Mouse (Mus musculus): ENCODE measurements at regions not wholly inside any gene's neighbourhood (a gene's known extent, or its start where the extent isn't known, plus 50 kb on each side); places are given as distances from the start of the nearest gene placed in this dataset.

- no peak for TF ChIP-seq POLR2A (IDR thresholded peaks at IDR 0.05; ENCODE audit: low read depth, low read length)
- TF ChIP-seq CTCF (IDR thresholded peaks at IDR 0.05; ENCODE audit: extremely low read depth, insufficient read depth, insufficient read length, insufficient replicate concordance): no peak
Observed at GRCm38 (mm10) chr16:12706907-12707306, 402.6 kb upstream of the Ercc4 start.
